Mouse (Mus musculus): ENCODE measurements around the gene Thbs3.

Gene Thbs3

GRCm38 (mm10) chr3:89214681-89215411, at the start of gene Thbs3:
Gene Thbs3, plus strand, starts transcription at chr3:89215180.
- no peak for DNase-seq

GRCm38 (mm10) chr3:89165268-89165870, 49.6 kb upstream of the Thbs3 start:
- DNase-seq, result no peak

GRCm38 (mm10) chr3:89166945-89167344, 48.0 kb upstream of the Thbs3 start:
- no peak for DNase-seq

- no peak for DNase-seq
Measured at GRCm38 (mm10) chr3:89174844-89175243, 40.1 kb upstream of the Thbs3 start.

- no peak for DNase-seq
Measured at GRCm38 (mm10) chr3:89175544-89175943, 39.4 kb upstream of the Thbs3 start.

GRCm38 (mm10) chr3:89176421-89176820, 38.6 kb upstream of the Thbs3 start:
- no peak for DNase-seq

- DNase-seq, result peak; percentile 93
Measured at GRCm38 (mm10) chr3:89177242-89178106, 37.5 kb upstream of the Thbs3 start, which contains the start of gene Scamp3. Gene Scamp3, plus strand, starts transcription at chr3:89177473.

- no peak for DNase-seq
Measured at GRCm38 (mm10) chr3:89178107-89178385, 36.9 kb upstream of the Thbs3 start.

- DNase-seq, result no peak
Measured at GRCm38 (mm10) chr3:89179056-89179455, 35.9 kb upstream of the Thbs3 start.

GRCm38 (mm10) chr3:89181749-89182500, 33.1 kb upstream of the Thbs3 start:
- DNase-seq, result no peak

- no peak for DNase-seq
Measured at GRCm38 (mm10) chr3:89182531-89183057, 32.4 kb upstream of the Thbs3 start.

GRCm38 (mm10) chr3:89183058-89183958, 31.7 kb upstream of the Thbs3 start, which contains the start of gene Fam189b:
Gene Fam189b, plus strand, starts transcription at chr3:89183143.
- DNase-seq, result peak; percentile 95

GRCm38 (mm10) chr3:89183959-89184315, 31.0 kb upstream of the Thbs3 start:
- DNase-seq, result no peak

- DNase-seq, result no peak
Measured at GRCm38 (mm10) chr3:89187197-89187596, 27.8 kb upstream of the Thbs3 start.

GRCm38 (mm10) chr3:89187690-89188477, 27.1 kb upstream of the Thbs3 start:
- DNase-seq, result no peak

GRCm38 (mm10) chr3:89188478-89188875, 26.5 kb upstream of the Thbs3 start:
- no peak for DNase-seq

- DNase-seq, result no peak
Measured at GRCm38 (mm10) chr3:89190436-89190835, 24.5 kb upstream of the Thbs3 start.

GRCm38 (mm10) chr3:89193351-89193750, 21.6 kb upstream of the Thbs3 start:
- DNase-seq, result no peak

GRCm38 (mm10) chr3:89193853-89194252, 21.1 kb upstream of the Thbs3 start:
- DNase-seq, result no peak

GRCm38 (mm10) chr3:89195979-89196877, 18.8 kb upstream of the Thbs3 start:
- peak; percentile 91 for DNase-seq
